Mouse (Mus musculus) layer of hippocampus, adult 9-10 months (tissue): ENCODE measurements around the gene Nacc1.

Experiments
- DNase-seq: peaks from one replicate; pipeline ENCODE4 v3.0.0; 2022; ENCODE audit warnings: low spot score

The Nacc1 gene

DNA sequence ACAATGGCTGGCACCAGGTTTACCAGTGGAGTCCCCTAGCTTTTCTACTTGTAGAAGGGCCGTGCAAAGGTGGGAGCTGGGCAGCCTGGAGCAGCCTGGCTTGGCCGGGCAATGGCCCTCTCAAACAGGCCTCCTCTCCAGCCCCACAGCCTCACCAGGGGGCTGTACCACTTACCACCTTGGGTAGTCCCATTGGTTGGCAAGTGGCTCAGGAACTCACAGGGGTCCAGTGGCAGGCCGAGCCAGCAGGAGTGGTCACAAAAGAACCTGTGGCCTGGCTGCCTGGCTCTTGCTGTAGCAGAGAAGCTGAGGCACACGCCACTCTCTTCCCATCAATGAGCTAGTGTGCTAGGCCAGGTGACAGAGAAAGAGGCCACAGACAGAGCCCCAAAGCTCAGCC is 26.5 kb upstream of the Nacc1 start:
- DNase-seq: no peak

DNA sequence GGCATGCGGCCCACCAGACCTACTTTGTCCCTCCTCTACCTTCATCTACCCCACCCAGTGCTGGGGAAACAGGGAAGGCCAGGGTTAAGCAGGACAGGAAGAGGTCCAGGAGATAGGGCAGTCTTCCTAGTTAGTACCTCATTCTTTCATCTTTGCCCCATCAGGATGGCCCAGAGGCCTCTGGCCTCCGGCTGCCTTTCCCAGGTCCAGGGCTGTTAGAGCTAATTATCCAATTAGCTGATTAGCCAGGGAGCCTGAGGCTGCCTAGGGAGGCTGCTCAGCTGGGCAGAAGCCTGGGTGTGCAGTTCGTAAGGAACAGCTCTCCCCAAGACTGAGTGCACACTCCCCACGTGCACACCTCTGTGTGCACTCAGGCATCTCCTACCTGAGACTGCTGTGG is 25.7 kb upstream of the Nacc1 start:
- no peak for DNase-seq

DNA sequence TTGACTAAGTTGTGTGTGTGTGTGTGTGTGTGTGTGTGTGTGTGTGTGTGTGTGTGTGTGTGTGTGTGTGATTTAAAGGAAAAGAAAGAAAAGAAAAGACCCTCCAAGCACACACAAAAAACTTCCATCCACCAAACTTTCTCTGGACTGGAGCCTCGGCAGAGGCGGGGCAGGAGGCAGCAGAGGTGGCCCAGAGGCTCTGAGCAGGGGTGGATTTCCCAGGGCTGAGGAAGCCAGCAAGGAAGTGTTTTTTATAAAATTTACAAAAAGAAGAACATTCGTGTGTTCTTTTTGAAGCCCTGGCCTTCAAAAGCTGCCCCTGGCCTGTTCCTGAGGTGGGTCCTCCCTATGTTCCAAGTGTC is 25.1 kb upstream of the Nacc1 start:
- DNase-seq: no peak

DNA sequence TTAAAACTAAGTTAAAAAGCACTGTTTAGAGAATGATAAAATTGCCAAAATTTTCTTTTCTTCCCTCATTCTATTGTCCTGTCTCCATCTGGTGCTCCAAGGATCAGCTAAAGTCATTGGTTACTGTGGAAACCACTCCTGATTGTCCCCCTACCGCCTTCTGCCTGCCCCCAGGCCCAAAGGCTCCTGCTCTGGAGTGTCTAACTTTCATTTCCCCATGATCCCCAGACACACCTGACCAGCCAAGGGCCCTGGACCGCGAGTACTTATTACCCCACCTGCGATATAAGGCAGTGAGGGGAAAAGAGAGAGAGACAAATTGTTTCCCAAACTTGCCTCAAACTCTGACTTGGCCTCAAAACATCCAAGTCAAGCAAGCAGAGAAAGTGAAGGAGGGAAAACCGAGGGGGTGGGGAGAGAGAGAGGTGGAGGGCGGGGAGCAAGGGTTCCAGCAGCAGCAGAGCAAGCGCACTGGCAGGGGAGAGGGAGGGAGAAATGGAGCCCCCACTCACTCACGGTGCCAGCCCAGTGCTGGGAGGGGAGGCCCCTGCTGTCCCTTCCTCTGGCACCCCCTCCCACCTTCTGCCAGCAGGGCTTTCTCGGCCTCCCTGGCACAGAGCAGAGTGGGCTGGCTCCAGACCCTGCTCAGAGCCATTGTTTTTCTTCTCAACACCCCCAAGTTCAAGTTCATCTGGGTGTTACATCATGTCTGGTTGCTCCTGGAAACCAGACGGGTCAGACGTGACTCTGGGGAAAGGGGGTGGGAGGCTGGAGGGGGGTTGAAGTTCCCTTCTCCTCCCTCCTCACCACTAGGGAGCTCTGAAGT is 24.5 kb upstream of the Nacc1 start:
- DNase-seq: no peak

DNA sequence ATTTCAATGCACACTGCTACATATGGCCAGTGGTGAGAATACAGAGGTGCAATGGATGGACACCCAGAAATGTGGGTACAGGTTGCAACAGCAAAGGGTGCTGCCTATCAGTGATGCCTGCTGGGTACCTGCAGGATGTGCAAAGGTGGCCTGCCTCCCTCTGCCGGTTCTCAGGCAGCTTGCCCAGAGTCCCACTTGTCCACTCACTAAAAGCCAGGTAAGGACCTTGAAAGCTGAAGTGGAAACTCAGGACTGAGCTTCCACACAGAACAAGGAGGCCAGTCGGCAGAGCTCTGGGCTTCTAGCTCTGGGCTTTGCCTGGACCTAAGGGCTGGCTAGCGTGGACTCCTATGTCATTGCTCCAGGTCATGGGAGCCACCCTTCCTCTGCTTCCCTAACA is 23.6 kb upstream of the Nacc1 start:
- DNase-seq: no peak

DNA sequence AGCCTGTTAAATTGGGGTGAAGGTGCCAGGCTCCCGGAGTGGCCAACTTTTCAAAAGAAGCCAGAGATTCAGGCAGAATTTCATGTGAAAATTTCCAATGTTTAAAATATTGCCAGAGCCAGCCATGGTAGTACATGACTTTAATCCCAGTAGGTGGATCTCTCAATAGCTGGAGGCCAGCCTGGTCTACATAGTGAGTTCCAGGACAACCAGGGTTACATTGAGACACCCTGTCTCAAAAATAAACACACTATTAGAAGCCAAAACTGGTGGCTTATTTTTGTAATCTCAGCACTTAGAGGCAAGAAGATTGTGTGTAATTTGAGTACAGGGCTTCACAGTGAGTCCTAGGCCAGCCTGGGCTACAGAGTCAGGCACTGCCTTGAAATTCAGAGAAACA is 22.3 kb upstream of the Nacc1 start:
- DNase-seq: no peak

- no peak for DNase-seq
Measured at GRCm38 (mm10) chr8:84708774-84709475, 21.3 kb upstream of the Nacc1 start.

GRCm38 (mm10) chr8:84708071-84708541 is 20.4 kb upstream of the Nacc1 start:
- DNase-seq: no peak

- DNase-seq: no peak
Measured at GRCm38 (mm10) chr8:84707267-84707883, 19.7 kb upstream of the Nacc1 start.

DNA sequence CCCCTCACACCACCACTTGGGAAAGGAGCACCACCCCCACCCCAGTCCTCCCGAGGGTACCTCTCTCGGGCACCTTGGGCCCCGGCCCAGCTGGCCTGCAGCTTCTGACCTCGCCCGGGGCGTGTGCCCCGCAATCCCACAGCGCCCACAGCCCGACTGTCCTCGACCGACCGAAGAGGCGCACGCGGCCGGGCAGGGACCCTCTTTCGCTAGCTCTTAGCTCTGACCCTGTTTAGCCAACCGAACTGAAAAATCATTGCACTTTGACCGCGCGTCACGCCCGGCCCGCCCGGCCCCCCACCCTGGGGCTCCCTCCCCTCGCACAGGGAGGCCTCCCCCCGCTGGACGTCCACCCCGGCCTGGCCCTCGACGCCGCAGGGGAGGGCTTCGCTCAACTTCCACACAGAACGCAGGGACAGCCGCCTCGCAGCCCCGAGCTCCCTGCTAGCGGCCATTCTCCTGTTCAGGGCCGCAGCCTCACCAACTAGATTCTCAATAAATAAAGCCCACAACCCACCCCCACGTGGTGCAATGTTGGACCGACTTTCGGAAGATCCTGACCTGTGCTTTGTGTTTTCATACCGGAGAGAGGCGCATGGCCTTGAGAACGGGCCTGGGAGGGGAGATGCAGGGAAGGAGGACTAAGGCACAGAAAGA is 19.1 kb upstream of the Nacc1 start:
- DNase-seq: no peak

- DNase-seq: no peak
Measured at GRCm38 (mm10) chr8:84705960-84706359, 18.3 kb upstream of the Nacc1 start.

DNA sequence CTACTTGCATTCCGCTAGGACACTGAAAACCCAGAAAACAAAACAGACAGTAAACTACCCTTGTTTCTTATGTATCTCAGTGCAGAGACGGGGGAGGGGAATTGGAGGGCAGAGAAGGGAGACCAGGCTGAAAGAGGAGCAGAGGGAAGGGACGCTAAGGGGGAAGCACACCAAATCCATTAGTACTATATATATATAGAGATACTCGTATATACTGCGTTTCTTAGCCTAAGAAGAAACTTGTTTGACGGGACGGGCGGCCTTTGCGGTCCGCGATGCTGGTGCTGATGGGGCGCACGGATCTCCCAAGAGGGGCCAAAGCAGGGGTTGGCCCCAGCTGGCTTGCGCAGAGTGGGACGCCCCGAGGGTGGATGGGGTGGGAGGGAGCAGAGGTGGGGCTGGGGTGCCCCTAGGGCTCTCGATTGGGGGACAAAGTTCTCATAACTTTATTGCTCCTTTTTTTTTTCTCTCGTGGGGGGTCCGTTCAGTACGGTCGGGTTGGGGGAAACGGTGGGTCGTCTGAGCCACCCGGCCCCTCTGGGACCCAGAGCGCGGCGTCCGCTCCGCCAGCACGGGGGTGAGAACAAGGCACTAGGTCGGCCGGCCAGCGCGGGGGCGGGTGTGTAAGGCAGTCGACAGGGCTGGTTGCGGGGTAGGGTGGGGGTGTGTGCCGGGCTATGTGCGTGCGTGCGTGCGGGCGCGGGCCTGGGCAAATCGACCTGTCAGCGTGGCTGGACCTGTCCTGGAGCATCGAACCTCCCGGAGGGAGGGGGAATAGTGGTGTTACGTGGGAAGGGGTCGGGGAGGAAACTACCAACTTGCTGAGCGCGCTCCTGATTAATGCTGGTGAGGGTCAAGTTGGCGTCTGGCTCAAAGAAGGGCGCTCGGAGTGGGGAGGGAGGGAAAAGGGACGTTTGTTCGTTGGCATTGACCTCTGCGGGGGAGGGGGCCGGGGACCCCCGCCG is 17.5 kb upstream of the Nacc1 start:
- DNase-seq: no peak

DNA sequence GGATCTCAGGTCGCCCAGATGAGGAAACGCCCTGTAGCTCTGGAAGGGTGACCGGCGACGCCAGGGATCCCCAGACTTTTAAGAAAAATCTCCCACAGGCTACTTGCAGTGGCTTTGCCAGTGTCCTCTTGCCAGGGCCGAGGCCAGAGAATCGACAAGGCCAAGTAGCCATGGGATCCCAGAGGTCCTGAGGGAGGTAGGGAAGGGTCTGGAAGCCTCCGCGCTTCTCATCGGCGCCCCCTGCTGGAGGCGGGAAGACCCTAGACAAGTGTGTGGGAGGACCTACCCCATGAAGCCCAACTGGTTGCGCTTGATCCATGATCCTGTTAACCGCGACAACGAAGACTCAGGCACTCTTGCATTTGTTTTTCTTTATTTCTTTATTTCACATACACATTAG is 16.7 kb upstream of the Nacc1 start:
- no peak for DNase-seq

GRCm38 (mm10) chr8:84703466-84704249 is 16.0 kb upstream of the Nacc1 start:
- no peak for DNase-seq

GRCm38 (mm10) chr8:84702963-84703465 is 15.4 kb upstream of the Nacc1 start:
- DNase-seq: no peak

- DNase-seq: no peak
Measured at GRCm38 (mm10) chr8:84702561-84702960, 14.9 kb upstream of the Nacc1 start.

DNA sequence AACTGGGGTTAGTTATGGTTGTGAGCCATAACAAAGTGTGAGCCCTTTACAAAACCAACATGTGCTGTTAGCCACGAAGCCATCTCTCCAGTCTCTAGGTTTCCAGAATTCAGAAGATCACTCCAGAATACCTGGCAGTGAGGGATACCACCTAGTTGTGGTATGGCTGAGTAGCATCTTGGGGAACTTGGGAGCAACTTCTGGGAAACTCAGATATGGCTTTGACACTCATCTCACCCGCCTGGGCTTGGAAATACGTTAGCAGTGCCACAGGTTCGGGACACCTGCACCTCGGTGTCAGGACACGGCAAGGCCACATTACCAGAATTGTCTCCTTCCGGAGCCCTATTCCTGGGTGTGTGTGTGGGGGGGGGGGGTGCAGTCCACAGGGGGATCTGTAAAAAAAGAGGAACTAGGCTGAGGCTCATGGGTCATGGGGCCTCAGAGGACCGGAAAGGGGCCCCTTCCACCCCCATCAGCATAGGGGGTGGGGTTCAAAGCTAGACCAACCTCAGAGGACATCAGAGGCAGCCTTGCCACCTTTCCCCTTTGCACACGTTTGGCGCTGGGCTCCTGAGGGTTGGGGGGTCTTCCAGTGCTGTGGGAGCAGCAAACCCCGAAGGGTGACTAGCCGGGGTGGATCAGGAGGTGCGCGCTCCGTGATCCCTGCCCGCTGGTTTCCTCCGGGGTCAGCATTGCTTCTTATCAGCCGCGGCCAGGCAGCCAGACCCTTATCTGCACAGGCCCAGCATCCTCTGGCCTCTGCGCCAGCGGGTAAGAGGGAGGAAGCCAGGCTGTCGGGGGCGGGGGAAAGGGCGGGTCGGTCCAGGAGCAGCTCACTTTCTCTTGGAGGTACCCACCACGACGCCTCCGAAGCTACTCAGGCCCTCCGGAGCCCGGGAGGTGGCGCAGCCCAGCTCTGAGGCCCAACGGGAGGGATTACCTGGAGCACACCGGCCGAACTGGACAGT is 13.6 kb upstream of the Nacc1 start, which contains the start of gene Lyl1:
Gene Lyl1 (plus strand): TSS at position 517 of the 971 bp plus-strand sequence.
- no peak for DNase-seq

DNA sequence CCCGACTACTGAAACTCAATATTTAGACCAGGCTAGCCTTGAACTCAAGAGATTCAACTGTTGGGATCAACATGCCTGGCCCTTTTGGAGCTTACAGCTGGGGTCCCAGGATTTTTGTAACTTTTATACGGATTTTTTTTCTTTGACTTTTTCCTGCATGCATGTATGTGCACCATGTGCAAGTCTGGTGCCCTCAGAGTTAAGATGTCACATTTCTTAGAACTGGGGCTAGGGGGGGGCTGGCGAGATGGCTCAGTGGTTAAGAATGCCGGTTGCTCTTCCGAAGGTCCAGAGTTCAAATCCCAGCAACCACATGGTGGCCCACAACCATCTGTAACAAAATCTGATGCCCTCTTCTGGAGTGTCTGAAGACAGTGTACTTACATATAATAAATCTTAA is 12.9 kb upstream of the Nacc1 start:
- no peak for DNase-seq

- DNase-seq: no peak
Measured at GRCm38 (mm10) chr8:84699861-84700322, 12.2 kb upstream of the Nacc1 start.
